Mouse (Mus musculus): ENCODE measurements around the gene Btg1.

DNA sequence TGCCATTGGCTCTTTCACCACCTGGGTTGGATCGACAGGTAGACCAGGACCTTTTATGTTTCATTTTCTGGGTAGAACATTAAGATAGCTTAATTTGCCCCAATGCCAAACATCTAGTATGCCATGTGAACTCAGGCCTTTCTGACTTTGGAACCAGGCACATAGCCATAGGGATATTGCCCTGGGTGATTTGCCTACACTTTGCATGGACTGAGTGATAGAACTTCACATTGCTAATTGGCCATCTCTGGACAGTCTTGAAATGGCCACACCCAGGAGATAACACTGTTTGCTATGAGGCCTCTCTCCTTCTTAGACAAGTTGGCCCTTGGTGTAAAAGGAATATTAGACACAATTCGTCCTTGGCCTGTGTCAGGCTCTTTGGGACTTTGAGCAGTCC is 7.6 kb downstream of the Btg1 start:
- no peak for TF ChIP-seq CTCF (IDR thresholded peaks at IDR 0.05; ENCODE audit: low read depth, low read length)
- TF ChIP-seq POLR2A (IDR thresholded peaks at IDR 0.05; ENCODE audit: extremely low read depth, insufficient read depth, low read length), result no peak

Measured in liver, adult 2 months (tissue).